Mouse (Mus musculus) spleen, adult 2 months (tissue): ENCODE data around the gene Zc3h12b.

Source experiments
- CTCF ChIP-seq: fragments of 200-500 bp; IDR thresholded peaks from 2 replicates; pipeline ENCODE4 v1.5.1; 2011; ENCODE audit warnings: mild to moderate bottlenecking, inconsistent platforms; ENCODE audit not compliant: insufficient read depth, insufficient read length, insufficient replicate concordance; ENCODE audit errors: extremely low read depth
- POLR2A ChIP-seq: fragments of 200-500 bp; IDR thresholded peaks from 2 replicates; pipeline ENCODE4 v1.6.1; 2011; ENCODE audit warnings: low read depth, low read length, inconsistent platforms

DNA sequence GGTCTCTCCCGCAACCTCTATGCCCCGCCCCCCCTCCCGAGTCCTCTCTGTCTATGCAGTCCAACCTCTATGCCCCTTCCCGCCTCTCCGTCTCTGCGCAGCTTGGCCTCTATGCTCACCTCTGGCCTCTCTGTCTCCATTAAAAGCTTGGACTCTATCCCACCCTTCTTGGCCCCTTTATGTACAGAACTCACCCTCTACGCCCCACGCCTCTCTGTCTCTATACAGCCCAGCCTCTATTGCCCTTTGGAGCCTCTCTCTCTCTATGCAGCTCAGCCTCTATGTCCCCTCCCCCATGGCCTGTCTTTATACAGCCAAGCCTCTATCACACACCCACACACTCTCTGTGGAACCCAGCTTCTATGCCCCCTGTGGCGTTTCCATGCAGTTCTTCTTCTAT is 258.5 kb downstream of the Zc3h12b start:
- no peak for TF ChIP-seq CTCF
- TF ChIP-seq POLR2A: no peak
